ENCODE assay signal across 8 mouse cellular contexts in the genomic region with DNA sequence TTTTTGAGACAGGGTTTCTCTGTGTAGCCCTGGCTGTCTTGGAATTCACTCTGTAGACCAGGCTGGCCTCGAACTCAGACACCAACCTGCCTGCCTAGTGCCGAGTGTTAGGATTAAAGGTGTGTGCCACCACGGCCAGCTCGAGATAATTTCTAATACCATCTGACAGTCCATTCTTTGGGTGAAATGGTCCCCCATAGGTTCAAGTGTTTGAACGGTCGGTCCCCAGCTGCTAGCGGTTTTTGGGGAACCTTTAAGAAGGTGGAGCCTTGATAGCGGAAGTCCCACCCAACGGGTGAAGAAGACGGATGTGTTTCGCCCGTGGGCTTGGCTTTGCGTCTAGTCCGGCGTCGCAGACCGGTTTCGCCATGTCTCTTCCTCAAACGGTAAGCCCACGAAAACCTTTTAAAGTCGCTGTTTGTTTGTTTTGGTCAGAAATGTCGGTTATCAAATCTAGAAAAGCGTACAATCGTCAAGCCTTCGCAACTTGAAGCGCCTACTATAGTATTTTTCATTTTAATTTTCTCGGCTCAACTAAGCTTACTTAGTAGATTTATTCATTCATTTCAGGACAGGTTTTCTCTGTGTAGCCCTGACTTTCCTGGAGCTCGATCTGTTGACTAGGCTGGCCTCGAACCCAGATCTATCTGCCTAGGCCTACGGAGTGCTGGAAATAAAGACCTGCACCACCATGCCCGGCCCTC. TPM values are rescaled to one million over a fixed set of nuclear protein-coding genes. Genes with fewer than 3 reads are reported as not detected.
DNase-seq lines count a peak whose midpoint lies in the region; ATAC-seq lines count a peak whose summit lies in the region.

No protein-coding gene starts in this region.

- H3K4me1 ChIP-seq in hindbrain, embryonic 10.5 days (replicated peaks): peaks cover 18% of the 10 kb centered on the region
- peaks cover 18% of the 10 kb centered on the region for H3K4me1 ChIP-seq in lung, embryonic 16.5 days (replicated peaks; ENCODE audit: control insufficient read depth, insufficient read depth, low read length)

- peak overlapping the region; percentile 69 for H3K4me2 ChIP-seq in lung, embryonic 16.5 days (ENCODE audit: low read depth, low read length)

- no peaks in the 10 kb centered on the region for H3K9me3 ChIP-seq in hindbrain, embryonic 10.5 days
- no peaks in the 10 kb centered on the region for H3K9me3 ChIP-seq in lung, embryonic 16.5 days (ENCODE audit: control insufficient read depth, low read length)

- 4% methylated on average over 31 of the region's 31 CpGs for WGBS in hindbrain, embryonic 10.5 days
- WGBS in lung, embryonic 16.5 days: 4% methylated on average over 31 of the region's 31 CpGs

- H3K27me3 ChIP-seq in hindbrain, embryonic 10.5 days (ENCODE audit: insufficient read depth, poor library complexity, severe bottlenecking): no peaks in the 10 kb centered on the region
- H3K27me3 ChIP-seq in lung, embryonic 16.5 days (ENCODE audit: control insufficient read depth, insufficient read depth, low read depth, low read length): no peaks in the 10 kb centered on the region

- peak overlapping the region; percentile 63 for H3K4me3 ChIP-seq in hindbrain, embryonic 10.5 days
- H3K4me3 ChIP-seq in lung, embryonic 16.5 days (ENCODE audit: low read length): peak overlapping the region; percentile 71

- peak overlapping the region; percentile 74 for H3K9ac ChIP-seq in lung, embryonic 16.5 days (ENCODE audit: low read length)

- ATAC-seq in frontal cortex, adult (ENCODE audit: low TSS enrichment): peak; percentile 70
- peak; percentile 74 for ATAC-seq in lung, embryonic 16.5 days (ENCODE audit: low read depth)

- H3K27ac ChIP-seq in hindbrain, embryonic 10.5 days: peak overlapping the region; percentile 81
- peak overlapping the region; percentile 43; the same call in 1 of the 2 replicates for H3K27ac ChIP-seq in lung, embryonic 16.5 days (ENCODE audit: low read length)

- H3K36me3 ChIP-seq in hindbrain, embryonic 10.5 days: peaks cover 8% of the 10 kb centered on the region
- H3K36me3 ChIP-seq in lung, embryonic 16.5 days (ENCODE audit: control insufficient read depth, insufficient read depth, low read length): no peaks in the 10 kb centered on the region

- peak; percentile 92 for DNase-seq in MEL-GATA-1-ER (ENCODE audit: extremely low read depth, low read depth)
- DNase-seq in cerebellum, adult 8-10 months: peak; percentile 75
- peak; percentile 76 for DNase-seq in hindbrain, embryonic 10.5 days (ENCODE audit: low spot score)
- peak; percentile 78 for DNase-seq in layer of hippocampus, adult 9-11 months
- peak; percentile 34 for DNase-seq in ovary, postnatal 10 days (ENCODE audit: low spot score)
- DNase-seq in thymus, postnatal 0 days (ENCODE audit: low spot score): peak; percentile 79

RNA-seq across cellular contexts. Expression of a gene that starts 14.3 kb away (rescaled TPM):
- 46.1 and 52.0 TPM in 2 replicates for polyA plus RNA-seq in hindbrain, embryonic 10.5 days (2016; fragmentation: Nextera tagmentation; extraction: Ambion mirVana)
- polyA plus RNA-seq in lung, embryonic 16.5 days (2015; fragmentation: Nextera tagmentation; extraction: Ambion mirVana): 27.5 and 29.7 TPM in 2 replicates
- polyA plus RNA-seq in thymus, postnatal 0 days (2015; fragmentation: Nextera tagmentation; extraction: Ambion mirVana): 22.0 TPM in 2 replicates

RNA-seq across cellular contexts. Expression of a gene that starts 14.7 kb away (rescaled TPM):
- 50.5 and 55.2 TPM in 2 replicates for polyA plus RNA-seq in hindbrain, embryonic 10.5 days (2016; fragmentation: Nextera tagmentation; extraction: Ambion mirVana)
- polyA plus RNA-seq in lung, embryonic 16.5 days (2015; fragmentation: Nextera tagmentation; extraction: Ambion mirVana): 43.1 and 44.7 TPM in 2 replicates
- polyA plus RNA-seq in thymus, postnatal 0 days (2015; fragmentation: Nextera tagmentation; extraction: Ambion mirVana): 38.6 and 42.4 TPM in 2 replicates

RNA-seq across cellular contexts. Expression of a gene that starts 24.8 kb away (rescaled TPM):
- polyA plus RNA-seq in hindbrain, embryonic 10.5 days (2016; fragmentation: Nextera tagmentation; extraction: Ambion mirVana): 105 and 116 TPM in 2 replicates
- polyA plus RNA-seq in lung, embryonic 16.5 days (2015; fragmentation: Nextera tagmentation; extraction: Ambion mirVana): 70.6 and 82.5 TPM in 2 replicates
- 102 and 114 TPM in 2 replicates for polyA plus RNA-seq in thymus, postnatal 0 days (2015; fragmentation: Nextera tagmentation; extraction: Ambion mirVana)

RNA-seq across cellular contexts. Expression of a gene that starts 26.0 kb away (rescaled TPM):
- 4.3 and 4.9 TPM in 2 replicates for polyA plus RNA-seq in hindbrain, embryonic 10.5 days (2016; fragmentation: Nextera tagmentation; extraction: Ambion mirVana)
- 2.0 and 2.2 TPM in 2 replicates for polyA plus RNA-seq in lung, embryonic 16.5 days (2015; fragmentation: Nextera tagmentation; extraction: Ambion mirVana)
- polyA plus RNA-seq in thymus, postnatal 0 days (2015; fragmentation: Nextera tagmentation; extraction: Ambion mirVana): 4.2 and 6.5 TPM in 2 replicates

RNA-seq across cellular contexts. Expression of a gene that starts 38.3 kb away (rescaled TPM):
- 4.0 and 4.2 TPM in 2 replicates for polyA plus RNA-seq in hindbrain, embryonic 10.5 days (2016; fragmentation: Nextera tagmentation; extraction: Ambion mirVana)
- 7.2 and 11.7 TPM in 2 replicates for polyA plus RNA-seq in lung, embryonic 16.5 days (2015; fragmentation: Nextera tagmentation; extraction: Ambion mirVana)
- polyA plus RNA-seq in thymus, postnatal 0 days (2015; fragmentation: Nextera tagmentation; extraction: Ambion mirVana): 136 and 163 TPM in 2 replicates

Comparison
In these comparisons a context has a peak if more than half of its experiments do, and no peak if none do; other contexts are left out.
1. Peak in every context shown above with its lines: DNase-seq, ATAC-seq, H3K4me3 ChIP-seq and H3K27ac ChIP-seq.
2. DNase-seq: peak in every context shown above with its lines; median percentile 92 in MEL-GATA-1-ER; 79 in thymus, postnatal 0 days; 78 in layer of hippocampus, adult 9-11 months; 76 in hindbrain, embryonic 10.5 days; 75 in cerebellum, adult 8-10 months; 34 in ovary, postnatal 10 days.